Mouse (Mus musculus) pancreas, adult 10 weeks (tissue): ENCODE results near the gene Pax1. TPM values are rescaled to one million over a fixed set of nuclear protein-coding genes. Genes with fewer than 3 reads are reported as not detected.

Experiments
- polyA plus RNA-seq: library from polyadenylated mRNA; stranded (reverse); fragments of 350-450 nt; fragmentation: Illumina TruSeq; extraction: RNeasy Lipid Tissue Mini Kit (QIAGEN cat#74804); gene quantifications from one replicate; pipeline ENCODE4 v1.2.3, GENCODE M21; 2015; ENCODE audit warnings: low read depth, low replicate concordance; ENCODE audit not compliant: insufficient read depth

Pax1 gene
- polyA plus RNA-seq, result not detected

DNA sequence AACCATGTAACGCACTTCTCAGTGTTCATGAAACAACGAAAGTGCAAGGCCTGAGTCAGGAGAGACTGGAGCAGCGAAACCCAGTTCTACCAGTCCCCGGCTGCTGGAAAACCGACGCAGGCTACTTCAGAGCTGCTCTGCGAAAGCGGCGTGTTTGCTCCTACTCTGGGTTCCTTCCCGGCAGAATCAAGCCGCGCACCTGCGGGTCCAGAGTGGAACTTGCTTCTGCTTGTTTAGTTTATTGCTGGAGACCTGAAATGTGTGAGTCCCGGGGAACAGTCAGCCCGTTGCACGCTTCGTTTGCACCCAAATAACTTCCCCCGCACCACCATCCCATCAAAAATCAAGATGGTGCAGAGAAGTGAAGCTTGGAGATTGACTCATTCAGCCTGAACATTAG lies at the start of gene Pax1:
Pax1 (plus strand) TSS at position 345 of the 400 bp plus-strand sequence.

Other genes starting within 250 kb of the Pax1 start
- 7.7 TPM for gene Nkx2-2, start 167.7 kb upstream of the Pax1 start, polyA plus RNA-seq